17 mouse cellular contexts compared by ENCODE assay signal in the genomic region with DNA sequence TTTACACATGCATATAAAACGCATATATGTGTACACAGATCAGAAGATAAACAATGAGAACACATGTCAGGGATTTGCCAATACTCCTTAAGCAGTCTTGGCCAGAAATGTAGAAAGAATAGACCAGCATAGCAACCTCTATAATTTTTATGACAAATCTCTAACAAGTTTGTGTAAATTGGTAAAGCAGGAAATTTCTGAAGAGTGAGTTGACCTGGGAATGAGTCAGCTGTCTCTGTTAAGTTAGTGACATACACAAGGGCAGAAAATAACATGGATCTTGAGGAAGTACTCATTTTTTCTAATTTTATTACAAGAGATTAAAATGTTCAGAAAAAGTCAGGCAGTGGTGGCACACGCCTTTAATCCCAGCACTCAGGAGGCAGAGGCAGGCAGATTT. TPM values are rescaled to one million over a fixed set of nuclear protein-coding genes. Genes with fewer than 3 reads are reported as not detected.
"Had no signal": no experiment of that assay in that cellular context is flagged by ENCODE, and none has a peak within 500 bp of the region (broad histone marks: within the 10 kb centered on the region; RNA-seq: fewer than 3 reads in every experiment).

No protein-coding gene starts in this region.

- H3K4me1 ChIP-seq: lung, embryonic 15.5 days had no signal

- H3K9me3 ChIP-seq: lung, embryonic 15.5 days; megakaryocyte, embryonic 14.5 days; midbrain, embryonic 13.5 days; neural tube, embryonic 12.5 days; stomach, embryonic 15.5 days had no signal

- DNase-seq: lung, adult 2 months; lung, postnatal 14 days; lung, postnatal 36 days; right cerebral cortex, postnatal 14 days; thymus, adult 2 months; thymus, postnatal 25 days; thymus, postnatal 4 days had no signal

- H3K27ac ChIP-seq: lung, embryonic 15.5 days; macrophage; midbrain, embryonic 13.5 days; neural tube, embryonic 12.5 days; stomach, embryonic 15.5 days; stomach, postnatal 0 days had no signal

- H3K27me3 ChIP-seq: lung, embryonic 15.5 days; megakaryocyte, embryonic 14.5 days; midbrain, embryonic 13.5 days; neural tube, embryonic 12.5 days; stomach, embryonic 15.5 days had no signal

- H3K4me3 ChIP-seq: lung, embryonic 15.5 days; megakaryocyte, embryonic 14.5 days; midbrain, embryonic 13.5 days; myocyte; neural tube, embryonic 12.5 days; stomach, embryonic 15.5 days had no signal

- ATAC-seq: midbrain, embryonic 13.5 days had no signal

- H3K9ac ChIP-seq: lung, embryonic 15.5 days; midbrain, embryonic 13.5 days; neural tube, embryonic 12.5 days; stomach, embryonic 15.5 days had no signal

- H3K36me3 ChIP-seq: lung, embryonic 15.5 days; midbrain, embryonic 13.5 days; neural tube, embryonic 12.5 days; stomach, embryonic 15.5 days had no signal

- H3K4me2 ChIP-seq: lung, embryonic 15.5 days; midbrain, embryonic 11.5 days; midbrain, embryonic 13.5 days; neural tube, embryonic 12.5 days; stomach, embryonic 15.5 days had no signal

RNA-seq across cellular contexts. Expression of a gene that starts 34.6 kb away (rescaled TPM):
- total RNA-seq: megakaryocyte progenitor cell, adult 5-6 weeks had no signal
- polyA plus RNA-seq: macrophage had no signal
